Mouse (Mus musculus) small intestine, adult 2 months (tissue): ENCODE results near the gene Dkkl1.

Experiments used
- CTCF ChIP-seq: fragments of 200-500 bp; IDR thresholded peaks from 2 replicates; pipeline ENCODE4 v1.5.1; 2012; ENCODE audit warnings: low read depth, mild to moderate bottlenecking, control low read depth, inconsistent platforms, low read length, moderate library complexity, mixed read lengths; ENCODE audit not compliant: insufficient replicate concordance, insufficient read length; ENCODE audit errors: extremely low read depth
- POLR2A ChIP-seq: fragments of 200-500 bp; IDR thresholded peaks from 2 replicates; pipeline ENCODE4 v1.6.1; 2012; ENCODE audit warnings: low read depth, mild to moderate bottlenecking, control low read depth, inconsistent platforms, low read length, moderate library complexity

GRCm38 (mm10) chr7:45247666-45248065, 35.7 kb upstream of the Dkkl1 start:
- no peak for TF ChIP-seq CTCF
- no peak for TF ChIP-seq POLR2A
